In genomic region chr2:3128910-3129309, GRCm38 (mm10) we compare ENCODE assay signal across 12 mouse cellular contexts. TPM values are rescaled to one million over a fixed set of nuclear protein-coding genes. Genes with fewer than 3 reads are reported as not detected.
A peak's percentile ranks its signal among the peaks of the same experiment; 100 is the strongest.
DNase-seq lines count a peak whose midpoint lies in the region; ATAC-seq and TF ChIP-seq lines count a peak whose summit lies in the region.
"Had no signal": no experiment of that assay in that cellular context is flagged by ENCODE, and none has a peak within 500 bp of the region (broad histone marks: within the 10 kb centered on the region; RNA-seq: fewer than 3 reads in every experiment).

No protein-coding gene starts in this region.

- H3K9ac ChIP-seq in intestine, embryonic 15.5 days, result no peak overlapping the region
- H3K9ac ChIP-seq: limb, embryonic 13.5 days; midbrain, embryonic 15.5 days had no signal

- H3K4me2 ChIP-seq in intestine, embryonic 15.5 days (replicated peaks), result no peak overlapping the region
- H3K4me2 ChIP-seq: limb, embryonic 13.5 days; midbrain, embryonic 15.5 days had no signal

- no peaks in the 10 kb centered on the region for H3K27me3 ChIP-seq in intestine, embryonic 15.5 days (replicated peaks)
- H3K27me3 ChIP-seq: limb, embryonic 13.5 days; midbrain, embryonic 15.5 days had no signal

- WGBS in intestine, embryonic 15.5 days, result 48% methylated on average over 2 of the region's 2 CpGs

- TF ChIP-seq CTCF in gastrocnemius, adult 2 months (IDR thresholded peaks at IDR 0.05), result no peak

- H3K4me1 ChIP-seq in intestine, embryonic 15.5 days (replicated peaks), result 0 out of 2 replicates have a peak, but pooled peaks cover 11% of the 10 kb centered on the region

- no peaks in the 10 kb centered on the region for H3K9me3 ChIP-seq in intestine, embryonic 15.5 days
- H3K9me3 ChIP-seq: limb, embryonic 13.5 days; midbrain, embryonic 15.5 days had no signal

- no peak for DNase-seq in gastrocnemius, adult 2 months
- no peak for DNase-seq in gastrocnemius, postnatal 14 days
- DNase-seq in 3134 (ENCODE audit: extremely low read depth, insufficient read length, low spot score), result peak; percentile 6
- peak; percentile 77 for DNase-seq in kidney, postnatal 14 days
- no peak for DNase-seq in cerebellum, postnatal 36 days
- no peak for DNase-seq in retina, embryonic 14.5 days (ENCODE audit: low spot score)
- no peak for DNase-seq in gastrocnemius, adult 8-10 months (ENCODE audit: low spot score in 2 of 2)
- DNase-seq: gastrocnemius, postnatal 10 days; right cerebral cortex, postnatal 14 days had no signal

- intact Hi-C loops in gastrocnemius, adult 2 months (cut with DNase I), result no loop called here
- intact Hi-C loops in gastrocnemius, postnatal 14 days (cut with DNase I; ENCODE audit: low total_unique reads), result no loop called here

- peak; percentile 85 for ATAC-seq in intestine, embryonic 15.5 days
- ATAC-seq: midbrain, embryonic 15.5 days had no signal

- H3K27ac ChIP-seq in gastrocnemius, adult 2 months, result peak overlapping the region; percentile 44
- no peak overlapping the region; the same call in 1 of the 2 replicates for H3K27ac ChIP-seq in intestine, embryonic 15.5 days
- H3K27ac ChIP-seq: limb, embryonic 13.5 days; midbrain, embryonic 15.5 days had no signal

- H3K36me3 ChIP-seq in intestine, embryonic 15.5 days, result no peaks in the 10 kb centered on the region
- H3K36me3 ChIP-seq: limb, embryonic 13.5 days; midbrain, embryonic 15.5 days had no signal

- no peak overlapping the region for H3K4me3 ChIP-seq in gastrocnemius, adult 2 months
- no peak overlapping the region for H3K4me3 ChIP-seq in intestine, embryonic 15.5 days (replicated peaks)
- H3K4me3 ChIP-seq: limb, embryonic 13.5 days; midbrain, embryonic 15.5 days had no signal

RNA-seq across cellular contexts. Expression of gene Fam171a1, which starts 14.9 kb away (rescaled TPM):
- total RNA-seq in gastrocnemius, adult 2 months (2021), result 1 to 10 TPM; 2.5 to 3.9 TPM
- total RNA-seq in gastrocnemius, postnatal 14 days (2021), result 1 to 10 TPM; 7.4 to 8.7 TPM
- 27.5 and 28.1 TPM in 2 replicates for polyA plus RNA-seq in intestine, embryonic 15.5 days (2015; fragmentation: Nextera tagmentation; extraction: Ambion mirVana)
- total RNA-seq in gastrocnemius, adult 8-10 months (2022), result 1 to 10 TPM; 2.3 to 2.9 (median 2.7) TPM

Comparison
In these comparisons a context has a peak if more than half of its experiments do, and no peak if none do; other contexts are left out.
1. DNase-seq: peak in 3134 (single experiment) and kidney, postnatal 14 days (single experiment); none in gastrocnemius, adult 2 months (single experiment), gastrocnemius, postnatal 14 days (single experiment), cerebellum, postnatal 36 days (0 of 2), retina, embryonic 14.5 days (single experiment) and gastrocnemius, adult 8-10 months (0 of 2).